Mouse (Mus musculus): ENCODE results near the gene S1pr3. TPM values are rescaled to one million over a fixed set of nuclear protein-coding genes. Genes with fewer than 3 reads are reported as not detected.

The S1pr3 gene
- polyA plus RNA-seq, 1 experiment, result 3.2 TPM

GRCm38 (mm10) chr13:51423647-51424046, 15.2 kb downstream of the S1pr3 start:
- H3K36me3 ChIP-seq (ENCODE audit: control insufficient read depth, insufficient read depth, low read length), result no peaks in the 10 kb centered on the region
- H3K27me3 ChIP-seq (ENCODE audit: control insufficient read depth, insufficient read depth, low read length), result no peaks in the 10 kb centered on the region
- WGBS, result 58% methylated on average over 9 of the region's 9 CpGs
- H3K27ac ChIP-seq (ENCODE audit: insufficient read depth, low read depth, low read length), result no peak overlapping the region
- no peaks in the 10 kb centered on the region for H3K4me1 ChIP-seq (ENCODE audit: control insufficient read depth, insufficient read depth, insufficient read length, low read length)
- H3K4me3 ChIP-seq (ENCODE audit: low read depth, low read length), result no peak overlapping the region
- no peak for TF ChIP-seq POLR2A (IDR thresholded peaks at IDR 0.05; ENCODE audit: low read depth, low read length)
- no peak for TF ChIP-seq CTCF (IDR thresholded peaks at IDR 0.05; ENCODE audit: extremely low read depth, insufficient read length, insufficient replicate concordance, low read depth, low read length)

GRCm38 (mm10) chr13:51424647-51425046, 16.2 kb downstream of the S1pr3 start:
- no peak overlapping the region for H3K27ac ChIP-seq (ENCODE audit: insufficient read depth, low read depth, low read length)
- no peak overlapping the region for H3K4me3 ChIP-seq (ENCODE audit: low read depth, low read length)
- no peaks in the 10 kb centered on the region for H3K36me3 ChIP-seq (ENCODE audit: control insufficient read depth, insufficient read depth, low read length)
- 12% methylated on average over 5 of the region's 5 CpGs for WGBS
- H3K4me1 ChIP-seq (ENCODE audit: control insufficient read depth, insufficient read depth, insufficient read length, low read length), result no peaks in the 10 kb centered on the region
- no peaks in the 10 kb centered on the region for H3K27me3 ChIP-seq (ENCODE audit: control insufficient read depth, insufficient read depth, low read length)
- TF ChIP-seq CTCF (IDR thresholded peaks at IDR 0.05; ENCODE audit: extremely low read depth, insufficient read length, insufficient replicate concordance, low read depth, low read length), result peak; percentile 74; the same call in 1 of the 2 replicates
- TF ChIP-seq POLR2A (IDR thresholded peaks at IDR 0.05; ENCODE audit: low read depth, low read length), result no peak

GRCm38 (mm10) chr13:51425662-51426443, 17.4 kb downstream of the S1pr3 start:
- H3K36me3 ChIP-seq (ENCODE audit: control insufficient read depth, insufficient read depth, low read length), result no peaks in the 10 kb centered on the region
- 80% methylated on average over 4 of the region's 4 CpGs for WGBS

GRCm38 (mm10) chr13:51433371-51433770, 24.9 kb downstream of the S1pr3 start:
- no peaks in the 10 kb centered on the region for H3K27me3 ChIP-seq (ENCODE audit: control insufficient read depth, insufficient read depth, low read length)
- H3K27ac ChIP-seq (ENCODE audit: insufficient read depth, low read depth, low read length), result no peak overlapping the region
- WGBS, result 54% methylated on average over 3 of the region's 3 CpGs
- H3K36me3 ChIP-seq (ENCODE audit: control insufficient read depth, insufficient read depth, low read length), result no peaks in the 10 kb centered on the region
- no peak for TF ChIP-seq POLR2A (IDR thresholded peaks at IDR 0.05; ENCODE audit: low read depth, low read length)
- no peaks in the 10 kb centered on the region for H3K4me1 ChIP-seq (ENCODE audit: control insufficient read depth, insufficient read depth, insufficient read length, low read length)
- H3K4me3 ChIP-seq (ENCODE audit: low read depth, low read length), result no peak overlapping the region

More at GRCm38 (mm10) chr13:51425662-51426443, 17.4 kb downstream of the S1pr3 start:
- no peak overlapping the region for H3K27ac ChIP-seq (ENCODE audit: insufficient read depth, low read depth, low read length)
- H3K27me3 ChIP-seq (ENCODE audit: control insufficient read depth, insufficient read depth, low read length), result no peaks in the 10 kb centered on the region
- H3K4me1 ChIP-seq (ENCODE audit: control insufficient read depth, insufficient read depth, insufficient read length, low read length), result no peaks in the 10 kb centered on the region
- TF ChIP-seq CTCF (IDR thresholded peaks at IDR 0.05; ENCODE audit: extremely low read depth, insufficient read length, insufficient replicate concordance, low read depth, low read length) (no peak), POLR2A (IDR thresholded peaks at IDR 0.05; ENCODE audit: low read depth, low read length) (no peak)
- no peak overlapping the region for H3K4me3 ChIP-seq (ENCODE audit: low read depth, low read length)

GRCm38 (mm10) chr13:51434460-51434859, 26.0 kb downstream of the S1pr3 start:
- H3K4me1 ChIP-seq (ENCODE audit: control insufficient read depth, insufficient read depth, insufficient read length, low read length), result no peaks in the 10 kb centered on the region
- no peak overlapping the region for H3K4me3 ChIP-seq (ENCODE audit: low read depth, low read length)
- no peak for TF ChIP-seq POLR2A (IDR thresholded peaks at IDR 0.05; ENCODE audit: low read depth, low read length)
- TF ChIP-seq CTCF (IDR thresholded peaks at IDR 0.05; ENCODE audit: extremely low read depth, insufficient read length, insufficient replicate concordance, low read depth, low read length), result no peak
- H3K36me3 ChIP-seq (ENCODE audit: control insufficient read depth, insufficient read depth, low read length), result no peaks in the 10 kb centered on the region
- 70% methylated on average over 2 of the region's 2 CpGs for WGBS
- no peak overlapping the region for H3K27ac ChIP-seq (ENCODE audit: insufficient read depth, low read depth, low read length)
- no peaks in the 10 kb centered on the region for H3K27me3 ChIP-seq (ENCODE audit: control insufficient read depth, insufficient read depth, low read length)

GRCm38 (mm10) chr13:51435146-51435545, 26.7 kb downstream of the S1pr3 start:
- WGBS, result 64% methylated on average over 2 of the region's 2 CpGs
- Histone ChIP-seq H3K27ac (ENCODE audit: insufficient read depth, low read depth, low read length) (no peak overlapping the region), H3K4me1 (ENCODE audit: control insufficient read depth, insufficient read depth, insufficient read length, low read length) (no peaks in the 10 kb centered on the region), H3K4me3 (ENCODE audit: low read depth, low read length) (no peak overlapping the region), H3K36me3 (ENCODE audit: control insufficient read depth, insufficient read depth, low read length) (no peaks in the 10 kb centered on the region), H3K27me3 (ENCODE audit: control insufficient read depth, insufficient read depth, low read length) (no peaks in the 10 kb centered on the region)
- TF ChIP-seq CTCF (IDR thresholded peaks at IDR 0.05; ENCODE audit: extremely low read depth, insufficient read length, insufficient replicate concordance, low read depth, low read length), result no peak
- no peak for TF ChIP-seq POLR2A (IDR thresholded peaks at IDR 0.05; ENCODE audit: low read depth, low read length)

GRCm38 (mm10) chr13:51437105-51438085, 29.0 kb downstream of the S1pr3 start:
- no peaks in the 10 kb centered on the region for H3K36me3 ChIP-seq (ENCODE audit: control insufficient read depth, insufficient read depth, low read length)
- TF ChIP-seq POLR2A (IDR thresholded peaks at IDR 0.05; ENCODE audit: low read depth, low read length) (no peak), CTCF (IDR thresholded peaks at IDR 0.05; ENCODE audit: extremely low read depth, insufficient read length, insufficient replicate concordance, low read depth, low read length) (no peak)

More at GRCm38 (mm10) chr13:51437105-51438085, 29.0 kb downstream of the S1pr3 start:
- 82% methylated on average over 14 of the region's 14 CpGs for WGBS
- Histone ChIP-seq H3K27ac (ENCODE audit: insufficient read depth, low read depth, low read length) (no peak overlapping the region), H3K4me1 (ENCODE audit: control insufficient read depth, insufficient read depth, insufficient read length, low read length) (no peaks in the 10 kb centered on the region), H3K4me3 (ENCODE audit: low read depth, low read length) (no peak overlapping the region), H3K27me3 (ENCODE audit: control insufficient read depth, insufficient read depth, low read length) (no peaks in the 10 kb centered on the region)

Data from small intestine, adult 2 months (tissue).